Mouse (Mus musculus): ENCODE results near the gene Upf3b.

DNA sequence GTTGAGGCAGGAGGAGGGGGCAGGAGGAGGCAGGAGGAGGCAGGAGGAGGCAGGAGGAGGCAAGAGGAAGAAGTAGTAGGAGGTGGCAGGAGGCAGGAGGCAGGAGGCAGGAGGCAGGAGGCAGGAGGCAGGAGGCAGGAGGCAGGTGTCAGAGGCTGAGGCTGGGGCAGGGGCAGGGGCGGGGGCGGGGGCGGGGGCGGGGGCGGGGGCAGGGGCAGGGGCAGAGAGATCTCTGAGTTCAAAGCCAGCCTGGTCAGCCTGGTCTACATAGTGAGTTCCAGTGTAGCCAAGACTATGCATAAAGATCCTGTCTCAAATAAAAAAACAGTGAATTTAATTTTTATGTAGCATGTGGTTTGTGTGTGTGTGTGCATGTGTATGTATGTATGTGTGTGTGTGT is 7.0 kb upstream of the Upf3b start:
- TF ChIP-seq CTCF (IDR thresholded peaks at IDR 0.05; ENCODE audit: low read depth): no peak
- TF ChIP-seq EP300 (IDR thresholded peaks at IDR 0.05; ENCODE audit: low read depth): no peak
